Mouse (Mus musculus) neural tube, embryonic 15.5 days (tissue): ENCODE results near the gene Tomm40l. TPM values are rescaled to one million over a fixed set of nuclear protein-coding genes. Genes with fewer than 3 reads are reported as not detected.

Experiments used
- ATAC-seq: fragments of 200-750 bp; cut with Nextera tagmentation; 2 replicates; pipeline ENCODE4 v1.8.0; 2017; ENCODE audit warnings: mild to moderate bottlenecking, moderate TSS enrichment, moderate library complexity; ENCODE audit not compliant: low FRiP score
- H3K27ac ChIP-seq: fragments of 300-500 bp; sonication (generic); replicated peaks from 2 replicates; pipeline ENCODE4 v1.5.1; 2015; ENCODE audit warnings: mild to moderate bottlenecking, inconsistent platforms
- H3K27me3 ChIP-seq: fragments of 300-500 bp; sonication (generic); replicated peaks from 2 replicates; pipeline ENCODE4 v1.6.1; 2015; ENCODE audit warnings: inconsistent platforms
- H3K36me3 ChIP-seq: fragments of 300-500 bp; sonication (generic); 2 replicates; pipeline ENCODE4 v1.6.1; 2015; ENCODE audit warnings: inconsistent platforms
- H3K4me1 ChIP-seq: fragments of 300-500 bp; sonication (generic); 2 replicates; pipeline ENCODE4 v1.6.1; 2015; ENCODE audit warnings: inconsistent platforms
- H3K4me2 ChIP-seq: fragments of 300-500 bp; sonication (generic); 2 replicates; pipeline ENCODE4 v1.6.1; 2015; ENCODE audit warnings: inconsistent platforms, mild to moderate bottlenecking, moderate library complexity
- H3K4me3 ChIP-seq: fragments of 300-500 bp; sonication (generic); replicated peaks from 2 replicates; pipeline ENCODE4 v1.5.1; 2015; ENCODE audit warnings: mild to moderate bottlenecking, inconsistent platforms
- H3K9ac ChIP-seq: fragments of 300-500 bp; sonication (generic); replicated peaks from 2 replicates; pipeline ENCODE4 v1.6.1; 2015; ENCODE audit warnings: mild to moderate bottlenecking, inconsistent platforms
- H3K9me3 ChIP-seq: fragments of 300-500 bp; sonication (generic); replicated peaks from 2 replicates; pipeline ENCODE4 v1.6.1; 2016; ENCODE audit warnings: inconsistent platforms
- WGBS: fragments of 180-500 bp; shearing (Covaris S2); methylation state at CpG from one replicate; pipeline ENCODE4 v1.1.7; 2015; ENCODE audit warnings: mixed read lengths; 5-methylcytosine and 5-hydroxymethylcytosine counted together
- polyA plus RNA-seq: library from polyadenylated mRNA; unstranded; fragments of >200 nt; fragmentation: Nextera tagmentation; extraction: Ambion mirVana; gene quantifications from 2 replicates; pipeline ENCODE4 v1.2.1, GENCODE M21; 2015

The Tomm40l gene
- polyA plus RNA-seq, 1 experiment from 2014 or later: 60.0 TPM

- Histone ChIP-seq H3K4me3 (peak overlapping the region; percentile 74), H3K4me1 (peaks cover 18% of the 10 kb centered on the region), H3K4me2 (peak overlapping the region; percentile 90), H3K9ac (peak overlapping the region; percentile 66), H3K27me3 (no peaks in the 10 kb centered on the region), H3K9me3 (no peaks in the 10 kb centered on the region), H3K36me3 (peaks cover 19% of the 10 kb centered on the region), H3K27ac (peak overlapping the region; percentile 81)
- WGBS: 4% methylated on average over 22 of the region's 22 CpGs
- ATAC-seq: peak; percentile 14
These were observed 777 bp downstream of the Tomm40l start for GRCm38 (mm10) chr1:171221281-171222193.

- peak overlapping the region; percentile 66 for H3K9ac ChIP-seq
These were observed 1.4 kb downstream of the Tomm40l start for GRCm38 (mm10) chr1:171220871-171221270.

GRCm38 (mm10) chr1:171216241-171216955, 5.9 kb downstream of the Tomm40l start:
- Histone ChIP-seq H3K4me2 (no peak overlapping the region), H3K27ac (no peak overlapping the region), H3K36me3 (peaks cover 19% of the 10 kb centered on the region), H3K9me3 (no peaks in the 10 kb centered on the region), H3K4me1 (peaks cover 9% of the 10 kb centered on the region), H3K4me3 (no peak overlapping the region), H3K9ac (no peak overlapping the region), H3K27me3 (no peaks in the 10 kb centered on the region)
- no peak for ATAC-seq
- WGBS: 92% methylated on average over 18 of the region's 18 CpGs

More at GRCm38 (mm10) chr1:171220871-171221270, 1.4 kb downstream of the Tomm40l start:
- 5% methylated on average over 10 of the region's 10 CpGs for WGBS
- Histone ChIP-seq H3K4me1 (peaks cover 18% of the 10 kb centered on the region), H3K4me3 (peak overlapping the region; percentile 74), H3K27ac (no peak overlapping the region; the same call in 1 of the 2 replicates), H3K9me3 (no peaks in the 10 kb centered on the region), H3K36me3 (peaks cover 19% of the 10 kb centered on the region), H3K27me3 (no peaks in the 10 kb centered on the region), H3K4me2 (peak overlapping the region; percentile 90)
- ATAC-seq: peak; percentile 46

GRCm38 (mm10) chr1:171213801-171214496, 8.4 kb downstream of the Tomm40l start, which contains the start of gene Nr1i3:
TSS of gene Nr1i3 (plus strand) at chr1:171213970.
- no peak for ATAC-seq
- Histone ChIP-seq H3K4me1 (no peaks in the 10 kb centered on the region), H3K4me2 (no peak within 1 kb of the TSS), H3K9me3 (no peaks in the 10 kb centered on the region), H3K27ac (no peak within 1 kb of the TSS), H3K36me3 (peaks cover 7% of the 10 kb centered on the region), H3K4me3 (no peak within 1 kb of the TSS), H3K27me3 (no peaks in the 10 kb centered on the region), H3K9ac (no peak within 1 kb of the TSS)
- WGBS: 73% methylated on average over 10 of the region's 10 CpGs

GRCm38 (mm10) chr1:171212854-171213253, 9.5 kb downstream of the Tomm40l start:
- ATAC-seq: no peak
- Histone ChIP-seq H3K4me1 (no peaks in the 10 kb centered on the region), H3K36me3 (no peaks in the 10 kb centered on the region), H3K9ac (no peak overlapping the region), H3K4me3 (no peak overlapping the region), H3K9me3 (no peaks in the 10 kb centered on the region), H3K27me3 (no peaks in the 10 kb centered on the region), H3K27ac (no peak overlapping the region), H3K4me2 (no peak overlapping the region)
- WGBS: 66% methylated on average over 3 of the region's 3 CpGs

GRCm38 (mm10) chr1:171209409-171209808, 12.9 kb downstream of the Tomm40l start:
- no peak overlapping the region for H3K4me2 ChIP-seq
- WGBS: 21% methylated on average over 4 of the region's 4 CpGs
- H3K4me3 ChIP-seq: no peak overlapping the region
- no peaks in the 10 kb centered on the region for H3K27me3 ChIP-seq
- H3K36me3 ChIP-seq: no peaks in the 10 kb centered on the region
- H3K4me1 ChIP-seq: no peaks in the 10 kb centered on the region
- H3K27ac ChIP-seq: no peak overlapping the region
- no peaks in the 10 kb centered on the region for H3K9me3 ChIP-seq
- no peak overlapping the region for H3K9ac ChIP-seq
- no peak for ATAC-seq

GRCm38 (mm10) chr1:171205704-171206493, 16.4 kb downstream of the Tomm40l start:
- ATAC-seq: no peak
- H3K27me3 ChIP-seq: no peaks in the 10 kb centered on the region
- H3K9ac ChIP-seq: no peak overlapping the region
- H3K27ac ChIP-seq: no peak overlapping the region
- H3K36me3 ChIP-seq: no peaks in the 10 kb centered on the region
- WGBS: 64% methylated on average over 6 of the region's 6 CpGs
- H3K4me3 ChIP-seq: no peak overlapping the region
- H3K4me2 ChIP-seq: no peak overlapping the region
- H3K9me3 ChIP-seq: no peaks in the 10 kb centered on the region
- H3K4me1 ChIP-seq: no peaks in the 10 kb centered on the region

GRCm38 (mm10) chr1:171204249-171204644, 18.1 kb downstream of the Tomm40l start:
- Histone ChIP-seq H3K9ac (no peak overlapping the region), H3K36me3 (no peaks in the 10 kb centered on the region), H3K4me2 (no peak overlapping the region), H3K27me3 (no peaks in the 10 kb centered on the region), H3K4me3 (no peak overlapping the region), H3K4me1 (no peaks in the 10 kb centered on the region), H3K9me3 (no peaks in the 10 kb centered on the region), H3K27ac (no peak overlapping the region)
- 78% methylated on average over 7 of the region's 7 CpGs for WGBS
- no peak for ATAC-seq

- no peaks in the 10 kb centered on the region for H3K36me3 ChIP-seq
- H3K27ac ChIP-seq: no peak overlapping the region
- no peaks in the 10 kb centered on the region for H3K9me3 ChIP-seq
- no peaks in the 10 kb centered on the region for H3K27me3 ChIP-seq
- no peak overlapping the region for H3K9ac ChIP-seq
- ATAC-seq: no peak
- H3K4me3 ChIP-seq: no peak overlapping the region
- H3K4me1 ChIP-seq: no peaks in the 10 kb centered on the region
- WGBS: 66% methylated on average over 9 of the region's 11 CpGs
- no peak overlapping the region for H3K4me2 ChIP-seq
These were observed 18.7 kb downstream of the Tomm40l start for GRCm38 (mm10) chr1:171203471-171204248.

- ATAC-seq: no peak
- Histone ChIP-seq H3K9me3 (no peaks in the 10 kb centered on the region), H3K4me1 (peaks cover 6% of the 10 kb centered on the region), H3K9ac (no peak overlapping the region), H3K4me3 (no peak overlapping the region), H3K27ac (no peak overlapping the region), H3K36me3 (no peaks in the 10 kb centered on the region), H3K4me2 (no peak overlapping the region), H3K27me3 (peaks cover 18% of the 10 kb centered on the region)
- WGBS: 97% methylated on average over 1 of the region's 1 CpGs
These were observed 21.5 kb downstream of the Tomm40l start for GRCm38 (mm10) chr1:171200769-171201168.
